Mouse (Mus musculus) stomach, postnatal 0 days (tissue): Measurements from ENCODE around the gene Eml1.

ENCODE experiments used
- CTCF ChIP-seq: IDR thresholded peaks from 2 replicates; pipeline ENCODE4 v1.5.1; 2016; ENCODE audit warnings: antibody characterized with exemption, low read depth, mild to moderate bottlenecking, moderate library complexity
- EP300 ChIP-seq: optimal IDR thresholded peaks from 2 replicates; pipeline ENCODE3; 2016; ENCODE audit warnings: antibody characterized with exemption

GRCm38 (mm10) chr12:108474440-108474839 is 103.7 kb downstream of the Eml1 start:
- TF ChIP-seq CTCF (no peak), EP300 (no peak)
